Mouse (Mus musculus) liver, embryonic 15.5 days (tissue): Measurements from ENCODE around the gene Gnb1. TPM values are rescaled to one million over a fixed set of nuclear protein-coding genes. Genes with fewer than 3 reads are reported as not detected.
"Not testable (repeated sequence)": the region's sequence is repeated elsewhere in the genome, so short reads cannot be mapped to it uniquely, and the experiment has no call there.

Source experiments
- ATAC-seq: fragments of 200-750 bp; cut with Nextera tagmentation; 2 replicates; pipeline ENCODE4 v1.8.0; 2017; ENCODE audit warnings: moderate number of reproducible peaks, mild to moderate bottlenecking, moderate library complexity; ENCODE audit not compliant: insufficient read depth
- H3K27ac ChIP-seq: fragments of 300-500 bp; sonication (generic); replicated peaks from 2 replicates; pipeline ENCODE4 v1.5.1; 2015; ENCODE audit warnings: mild to moderate bottlenecking, inconsistent platforms
- H3K27me3 ChIP-seq: fragments of 300-500 bp; sonication (generic); 2 replicates; pipeline ENCODE4 v1.6.1; 2015; ENCODE audit warnings: mild to moderate bottlenecking, inconsistent platforms
- H3K36me3 ChIP-seq: fragments of 300-500 bp; sonication (generic); replicated peaks from 2 replicates; pipeline ENCODE4 v1.6.1; 2015; ENCODE audit warnings: moderate library complexity, mild to moderate bottlenecking, inconsistent platforms
- H3K4me1 ChIP-seq: fragments of 300-500 bp; sonication (generic); replicated peaks from 2 replicates; pipeline ENCODE4 v1.6.1; 2015; ENCODE audit warnings: inconsistent platforms
- H3K4me2 ChIP-seq: fragments of 300-500 bp; sonication (generic); 2 replicates; pipeline ENCODE4 v1.6.1; 2015; ENCODE audit warnings: moderate library complexity, mild to moderate bottlenecking, inconsistent platforms
- H3K4me3 ChIP-seq: fragments of 300-500 bp; sonication (generic); replicated peaks from 2 replicates; pipeline ENCODE4 v1.5.1; 2015; ENCODE audit warnings: mild to moderate bottlenecking, inconsistent platforms
- H3K9ac ChIP-seq: fragments of 300-500 bp; sonication (generic); 2 replicates; pipeline ENCODE4 v1.6.1; 2015; ENCODE audit warnings: moderate library complexity, mild to moderate bottlenecking, inconsistent platforms
- H3K9me3 ChIP-seq: fragments of 300-500 bp; sonication (generic); replicated peaks from 2 replicates; pipeline ENCODE4 v1.6.1; 2016; ENCODE audit warnings: inconsistent platforms
- WGBS: fragments of 180-500 bp; shearing (Covaris S2); methylation state at CpG from one replicate; pipeline ENCODE4 v1.1.7; 2015; ENCODE audit warnings: mixed read lengths; ENCODE audit not compliant: insufficient replicate concordance; 5-methylcytosine and 5-hydroxymethylcytosine counted together
- polyA plus RNA-seq: library from polyadenylated mRNA; unstranded; fragments of >200 nt; fragmentation: Nextera tagmentation; extraction: Ambion mirVana; gene quantifications from 2 replicates; pipeline ENCODE4 v1.2.1, GENCODE M21; 2015

Gene Gnb1
- polyA plus RNA-seq, 1 experiment from 2014 or later = 100 TPM

GRCm38 (mm10) chr4:155469590-155470262 lies 21.4 kb upstream of the Gnb1 start:
- Histone ChIP-seq H3K36me3 (no peaks in the 10 kb centered on the region), H3K27me3 (peaks cover 41% of the 10 kb centered on the region), H3K4me3 (no peak overlapping the region; the same call in 1 of the 2 replicates), H3K4me2 (peak overlapping the region; percentile 72), H3K27ac (no peak overlapping the region), H3K9me3 (no peaks in the 10 kb centered on the region), H3K4me1 (peaks cover 9% of the 10 kb centered on the region), H3K9ac (no peak overlapping the region)
- WGBS = 74% methylated on average over 18 of the region's 18 CpGs
- no peak for ATAC-seq

- ATAC-seq = no peak
- 70% methylated on average over 16 of the region's 16 CpGs for WGBS
- no peaks in the 10 kb centered on the region for H3K9me3 ChIP-seq
Measured at GRCm38 (mm10) chr4:155470263-155470953, 20.8 kb upstream of the Gnb1 start.

DNA sequence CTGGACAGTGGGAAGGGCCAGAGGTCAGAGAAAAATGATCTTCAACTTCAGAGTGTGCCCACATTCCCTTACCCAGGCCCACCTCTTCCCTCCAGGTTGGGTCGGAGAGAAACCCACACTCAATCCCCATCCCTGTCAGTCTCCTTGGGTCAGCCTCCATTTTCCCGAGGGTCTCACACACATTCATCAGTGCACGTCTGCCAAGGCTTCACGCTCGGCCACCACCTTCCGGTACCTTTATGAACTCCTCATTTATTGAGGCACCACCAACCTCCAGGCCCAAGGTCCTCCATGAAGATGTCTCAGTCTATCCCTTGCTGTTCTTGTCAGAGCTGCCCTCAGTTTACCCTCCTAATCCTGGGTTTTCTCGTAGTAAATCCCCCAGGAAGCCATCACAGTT lies 20.2 kb upstream of the Gnb1 start:
- no peaks in the 10 kb centered on the region for H3K9me3 ChIP-seq
- 73% methylated on average over 7 of the region's 7 CpGs for WGBS
- H3K4me2 ChIP-seq = no peak overlapping the region
- peaks cover 41% of the 10 kb centered on the region for H3K27me3 ChIP-seq
- H3K4me1 ChIP-seq = peaks cover 9% of the 10 kb centered on the region
- ATAC-seq = no peak
- H3K9ac ChIP-seq = no peak overlapping the region
- no peak overlapping the region for H3K27ac ChIP-seq
- H3K4me3 ChIP-seq = no peak overlapping the region
- no peaks in the 10 kb centered on the region for H3K36me3 ChIP-seq

More at GRCm38 (mm10) chr4:155470263-155470953, 20.8 kb upstream of the Gnb1 start:
- Histone ChIP-seq H3K4me2 (no peak overlapping the region), H3K27ac (no peak overlapping the region), H3K4me1 (peaks cover 9% of the 10 kb centered on the region), H3K4me3 (no peak overlapping the region), H3K36me3 (no peaks in the 10 kb centered on the region), H3K9ac (no peak overlapping the region), H3K27me3 (peaks cover 41% of the 10 kb centered on the region)

DNA sequence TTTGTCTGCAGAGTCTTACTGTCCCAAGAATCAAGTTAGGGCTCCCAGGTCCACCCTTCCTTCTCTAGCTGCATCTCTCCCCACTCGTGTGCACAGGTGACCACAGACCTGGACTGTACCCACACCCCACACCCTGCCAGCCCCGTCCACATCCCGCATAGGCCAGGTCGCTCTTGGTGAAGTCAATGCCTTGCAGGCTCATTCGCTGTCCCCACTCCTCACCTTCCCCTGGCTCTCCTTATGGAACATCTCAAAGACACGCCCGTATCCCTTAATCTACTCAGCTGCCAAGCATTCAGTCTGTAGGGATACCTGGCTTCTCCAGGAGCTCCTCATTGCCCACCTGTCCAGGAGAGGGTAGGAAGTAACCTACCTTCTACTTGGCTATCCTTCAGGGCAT lies 19.8 kb upstream of the Gnb1 start:
- WGBS = 68% methylated on average over 7 of the region's 7 CpGs
- ATAC-seq = no peak
- Histone ChIP-seq H3K36me3 (no peaks in the 10 kb centered on the region), H3K4me2 (no peak overlapping the region), H3K27me3 (peaks cover 41% of the 10 kb centered on the region), H3K9ac (no peak overlapping the region), H3K4me1 (peaks cover 9% of the 10 kb centered on the region), H3K27ac (no peak overlapping the region), H3K9me3 (no peaks in the 10 kb centered on the region), H3K4me3 (no peak overlapping the region)

- H3K4me1 ChIP-seq = peaks cover 9% of the 10 kb centered on the region
- no peak overlapping the region for H3K9ac ChIP-seq
- no peak overlapping the region for H3K4me3 ChIP-seq
- H3K4me2 ChIP-seq = no peak overlapping the region
- H3K36me3 ChIP-seq = no peaks in the 10 kb centered on the region
- peaks cover 41% of the 10 kb centered on the region for H3K27me3 ChIP-seq
- no peak for ATAC-seq
- H3K27ac ChIP-seq = no peak overlapping the region
- H3K9me3 ChIP-seq = no peaks in the 10 kb centered on the region
- WGBS = 47% methylated on average over 3 of the region's 3 CpGs
Measured at GRCm38 (mm10) chr4:155472716-155473290, 18.4 kb upstream of the Gnb1 start.

DNA sequence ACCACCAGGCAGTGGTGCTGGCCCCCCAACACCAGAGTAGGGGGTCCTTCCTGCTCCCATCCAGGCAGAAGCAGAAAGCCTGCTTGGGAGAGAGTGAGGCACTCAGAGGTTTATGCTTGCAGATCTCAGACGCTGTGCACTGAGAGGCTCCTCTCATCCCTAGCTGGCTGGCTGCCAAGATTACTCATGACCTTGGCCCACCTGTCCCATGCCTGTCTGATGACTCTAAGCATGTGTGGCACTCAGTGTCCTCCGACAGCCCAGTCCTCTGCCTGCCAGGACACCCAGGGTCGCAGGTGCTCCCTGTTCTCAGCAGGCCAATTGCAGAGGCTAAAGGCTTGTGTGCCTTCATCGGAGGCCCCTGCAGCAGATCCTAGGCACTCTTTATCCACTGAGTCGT lies 17.8 kb upstream of the Gnb1 start:
- Histone ChIP-seq H3K4me2 (no peak overlapping the region), H3K4me3 (no peak overlapping the region), H3K27ac (no peak overlapping the region), H3K36me3 (no peaks in the 10 kb centered on the region), H3K4me1 (peaks cover 9% of the 10 kb centered on the region), H3K27me3 (peaks cover 41% of the 10 kb centered on the region), H3K9me3 (no peaks in the 10 kb centered on the region), H3K9ac (no peak overlapping the region)
- 61% methylated on average over 5 of the region's 5 CpGs for WGBS
- ATAC-seq = peak; percentile 18; the same call in 1 of the 2 replicates

GRCm38 (mm10) chr4:155473796-155474195 lies 17.4 kb upstream of the Gnb1 start:
- not testable (repeated sequence) for H3K27ac ChIP-seq, H3K9ac ChIP-seq, H3K9me3 ChIP-seq, H3K4me3 ChIP-seq, H3K36me3 ChIP-seq, H3K4me2 ChIP-seq, H3K4me1 ChIP-seq, ATAC-seq
- 28% methylated on average over 2 of the region's 2 CpGs for WGBS
- peaks cover 38% of the 10 kb centered on the region for H3K27me3 ChIP-seq

- WGBS = 15% methylated on average over 28 of the region's 28 CpGs
- H3K4me1 ChIP-seq = peaks cover 9% of the 10 kb centered on the region; the same call in 1 of the 2 replicates
- H3K9ac ChIP-seq = no peak overlapping the region
- H3K4me3 ChIP-seq = peak overlapping the region; percentile 19; the same call in 1 of the 2 replicates
- ATAC-seq = peak; percentile 50
- no peaks in the 10 kb centered on the region for H3K36me3 ChIP-seq
- H3K4me2 ChIP-seq = peak overlapping the region; percentile 43
- H3K27me3 ChIP-seq = peaks cover 19% of the 10 kb centered on the region
- no peaks in the 10 kb centered on the region for H3K9me3 ChIP-seq
- no peak overlapping the region for H3K27ac ChIP-seq
Measured at GRCm38 (mm10) chr4:155481381-155482124, 9.6 kb upstream of the Gnb1 start.

- H3K27me3 ChIP-seq = peaks cover 19% of the 10 kb centered on the region
- WGBS = 83% methylated on average over 6 of the region's 6 CpGs
- ATAC-seq = no peak
- H3K9ac ChIP-seq = no peak overlapping the region
- H3K4me2 ChIP-seq = no peak overlapping the region
- H3K9me3 ChIP-seq = no peaks in the 10 kb centered on the region
- peaks cover 14% of the 10 kb centered on the region for H3K4me1 ChIP-seq
- no peak overlapping the region for H3K27ac ChIP-seq
- H3K4me3 ChIP-seq = no peak overlapping the region
- no peaks in the 10 kb centered on the region for H3K36me3 ChIP-seq
Measured at GRCm38 (mm10) chr4:155482125-155482480, 9.1 kb upstream of the Gnb1 start.

- no peak overlapping the region for H3K4me2 ChIP-seq
- no peak overlapping the region for H3K9ac ChIP-seq
- H3K9me3 ChIP-seq = no peaks in the 10 kb centered on the region
- no peak overlapping the region for H3K4me3 ChIP-seq
- H3K4me1 ChIP-seq = peaks cover 23% of the 10 kb centered on the region
- no peak overlapping the region for H3K27ac ChIP-seq
- 78% methylated on average over 8 of the region's 8 CpGs for WGBS
- ATAC-seq = no peak
- H3K27me3 ChIP-seq = peaks cover 17% of the 10 kb centered on the region
- no peaks in the 10 kb centered on the region for H3K36me3 ChIP-seq
Measured at GRCm38 (mm10) chr4:155482733-155483540, 8.2 kb upstream of the Gnb1 start.
